Mouse (Mus musculus): ENCODE results near the gene Polr1d. TPM values are rescaled to one million over a fixed set of nuclear protein-coding genes. Genes with fewer than 3 reads are reported as not detected.

Polr1d gene
- polyA plus RNA-seq, 1 experiment = 33.0 TPM

GRCm38 (mm10) chr5:147117027-147117426 is 40.2 kb downstream of the Polr1d start:
- Histone ChIP-seq H3K27ac (ENCODE audit: insufficient read depth, low read depth, low read length) (no peak overlapping the region), H3K4me3 (ENCODE audit: low read depth, low read length) (no peak overlapping the region), H3K4me1 (ENCODE audit: control insufficient read depth, insufficient read depth, insufficient read length, low read length) (no peaks in the 10 kb centered on the region), H3K27me3 (ENCODE audit: control insufficient read depth, insufficient read depth, low read length) (no peaks in the 10 kb centered on the region), H3K36me3 (ENCODE audit: control insufficient read depth, insufficient read depth, low read length) (0 out of 2 replicates have a peak, but pooled peaks cover under 1% of the 10 kb centered on the region)
- WGBS = 44% methylated on average over 6 of the region's 6 CpGs
- no peak for TF ChIP-seq CTCF (IDR thresholded peaks at IDR 0.05; ENCODE audit: extremely low read depth, insufficient read length, insufficient replicate concordance, low read depth, low read length)

GRCm38 (mm10) chr5:147121146-147121545 is 44.3 kb downstream of the Polr1d start:
- Histone ChIP-seq H3K27ac (ENCODE audit: insufficient read depth, low read depth, low read length) (no peak overlapping the region), H3K27me3 (ENCODE audit: control insufficient read depth, insufficient read depth, low read length) (no peaks in the 10 kb centered on the region), H3K4me1 (ENCODE audit: control insufficient read depth, insufficient read depth, insufficient read length, low read length) (no peaks in the 10 kb centered on the region), H3K4me3 (ENCODE audit: low read depth, low read length) (no peak overlapping the region), H3K36me3 (ENCODE audit: control insufficient read depth, insufficient read depth, low read length) (no peaks in the 10 kb centered on the region)
- TF ChIP-seq POLR2A (IDR thresholded peaks at IDR 0.05; ENCODE audit: low read depth, low read length) = no peak
- TF ChIP-seq CTCF (IDR thresholded peaks at IDR 0.05; ENCODE audit: extremely low read depth, insufficient read length, insufficient replicate concordance, low read depth, low read length) = peak; percentile 30; the same call in 1 of the 2 replicates
- WGBS = 93% methylated on average over 4 of the region's 4 CpGs

GRCm38 (mm10) chr5:147124794-147125193 is 47.9 kb downstream of the Polr1d start:
- no peaks in the 10 kb centered on the region for H3K36me3 ChIP-seq (ENCODE audit: control insufficient read depth, insufficient read depth, low read length)
- no peak overlapping the region for H3K27ac ChIP-seq (ENCODE audit: insufficient read depth, low read depth, low read length)
- no peaks in the 10 kb centered on the region for H3K4me1 ChIP-seq (ENCODE audit: control insufficient read depth, insufficient read depth, insufficient read length, low read length)
- no peak overlapping the region for H3K4me3 ChIP-seq (ENCODE audit: low read depth, low read length)
- 59% methylated on average over 9 of the region's 9 CpGs for WGBS
- H3K27me3 ChIP-seq (ENCODE audit: control insufficient read depth, insufficient read depth, low read length) = no peaks in the 10 kb centered on the region
- TF ChIP-seq CTCF (IDR thresholded peaks at IDR 0.05; ENCODE audit: extremely low read depth, insufficient read length, insufficient replicate concordance, low read depth, low read length) (no peak), POLR2A (IDR thresholded peaks at IDR 0.05; ENCODE audit: low read depth, low read length) (no peak)

- TF ChIP-seq POLR2A (IDR thresholded peaks at IDR 0.05; ENCODE audit: low read depth, low read length) = no peak
- TF ChIP-seq CTCF (IDR thresholded peaks at IDR 0.05; ENCODE audit: extremely low read depth, insufficient read length, insufficient replicate concordance, low read depth, low read length) = no peak
- 85% methylated on average over 13 of the region's 13 CpGs for WGBS
- Histone ChIP-seq H3K27ac (ENCODE audit: insufficient read depth, low read depth, low read length) (no peak overlapping the region), H3K36me3 (ENCODE audit: control insufficient read depth, insufficient read depth, low read length) (no peaks in the 10 kb centered on the region), H3K4me3 (ENCODE audit: low read depth, low read length) (no peak overlapping the region), H3K4me1 (ENCODE audit: control insufficient read depth, insufficient read depth, insufficient read length, low read length) (no peaks in the 10 kb centered on the region), H3K27me3 (ENCODE audit: control insufficient read depth, insufficient read depth, low read length) (no peaks in the 10 kb centered on the region)
Measured at GRCm38 (mm10) chr5:147125542-147126185, 48.8 kb downstream of the Polr1d start.

- Histone ChIP-seq H3K27me3 (ENCODE audit: control insufficient read depth, insufficient read depth, low read length) (no peaks in the 10 kb centered on the region), H3K36me3 (ENCODE audit: control insufficient read depth, insufficient read depth, low read length) (no peaks in the 10 kb centered on the region), H3K4me1 (ENCODE audit: control insufficient read depth, insufficient read depth, insufficient read length, low read length) (no peaks in the 10 kb centered on the region), H3K27ac (ENCODE audit: insufficient read depth, low read depth, low read length) (no peak overlapping the region), H3K4me3 (ENCODE audit: low read depth, low read length) (no peak overlapping the region)
- TF ChIP-seq CTCF (IDR thresholded peaks at IDR 0.05; ENCODE audit: extremely low read depth, insufficient read length, insufficient replicate concordance, low read depth, low read length) (no peak), POLR2A (IDR thresholded peaks at IDR 0.05; ENCODE audit: low read depth, low read length) (no peak)
- WGBS = 77% methylated on average over 4 of the region's 4 CpGs
Measured at GRCm38 (mm10) chr5:147127860-147128259, 51.0 kb downstream of the Polr1d start.

GRCm38 (mm10) chr5:147129484-147129883 is 52.6 kb downstream of the Polr1d start:
- no peaks in the 10 kb centered on the region for H3K4me1 ChIP-seq (ENCODE audit: control insufficient read depth, insufficient read depth, insufficient read length, low read length)
- no peak overlapping the region for H3K4me3 ChIP-seq (ENCODE audit: low read depth, low read length)
- 91% methylated on average over 2 of the region's 2 CpGs for WGBS
- peaks cover 7% of the 10 kb centered on the region; the same call in 1 of the 2 replicates for H3K27me3 ChIP-seq (ENCODE audit: control insufficient read depth, insufficient read depth, low read length)
- H3K27ac ChIP-seq (ENCODE audit: insufficient read depth, low read depth, low read length) = no peak overlapping the region
- TF ChIP-seq CTCF (IDR thresholded peaks at IDR 0.05; ENCODE audit: extremely low read depth, insufficient read length, insufficient replicate concordance, low read depth, low read length) (no peak), POLR2A (IDR thresholded peaks at IDR 0.05; ENCODE audit: low read depth, low read length) (no peak)
- H3K36me3 ChIP-seq (ENCODE audit: control insufficient read depth, insufficient read depth, low read length) = no peaks in the 10 kb centered on the region

GRCm38 (mm10) chr5:147131912-147132311 is 55.1 kb downstream of the Polr1d start:
- Histone ChIP-seq H3K27ac (ENCODE audit: insufficient read depth, low read depth, low read length) (no peak overlapping the region), H3K4me3 (ENCODE audit: low read depth, low read length) (no peak overlapping the region), H3K36me3 (ENCODE audit: control insufficient read depth, insufficient read depth, low read length) (no peaks in the 10 kb centered on the region), H3K4me1 (ENCODE audit: control insufficient read depth, insufficient read depth, insufficient read length, low read length) (no peaks in the 10 kb centered on the region), H3K27me3 (ENCODE audit: control insufficient read depth, insufficient read depth, low read length) (peaks cover 7% of the 10 kb centered on the region; the same call in 1 of the 2 replicates)
- WGBS = 89% methylated on average over 4 of the region's 4 CpGs
- TF ChIP-seq CTCF (IDR thresholded peaks at IDR 0.05; ENCODE audit: extremely low read depth, insufficient read length, insufficient replicate concordance, low read depth, low read length) = no peak
- no peak for TF ChIP-seq POLR2A (IDR thresholded peaks at IDR 0.05; ENCODE audit: low read depth, low read length)
